Mouse (Mus musculus) embryonic facial prominence, embryonic 15.5 days (tissue): ENCODE results near the gene Ccdc50. TPM values are rescaled to one million over a fixed set of nuclear protein-coding genes. Genes with fewer than 3 reads are reported as not detected.

Experiments used
- ATAC-seq: fragments of 200-750 bp; cut with Nextera tagmentation; 2 replicates; pipeline ENCODE4 v1.8.0; 2017; ENCODE audit warnings: low read depth, moderate TSS enrichment; ENCODE audit not compliant: insufficient number of reproducible peaks, low FRiP score, low TSS enrichment
- H3K27ac ChIP-seq: fragments of 300-500 bp; sonication (generic); replicated peaks from 2 replicates; pipeline ENCODE4 v1.5.1; 2015; ENCODE audit warnings: mild to moderate bottlenecking, inconsistent platforms
- H3K27me3 ChIP-seq: fragments of 300-500 bp; sonication (generic); 2 replicates; pipeline ENCODE4 v1.6.1; 2015; ENCODE audit warnings: inconsistent platforms
- H3K36me3 ChIP-seq: fragments of 300-500 bp; sonication (generic); 2 replicates; pipeline ENCODE4 v1.6.1; 2015; ENCODE audit warnings: mild to moderate bottlenecking, inconsistent platforms
- H3K4me1 ChIP-seq: fragments of 300-500 bp; sonication (generic); 2 replicates; pipeline ENCODE4 v1.6.1; 2015; ENCODE audit warnings: inconsistent platforms
- H3K4me2 ChIP-seq: fragments of 300-500 bp; sonication (generic); replicated peaks from 2 replicates; pipeline ENCODE4 v1.6.1; 2015; ENCODE audit warnings: mild to moderate bottlenecking, inconsistent platforms
- H3K4me3 ChIP-seq: fragments of 300-500 bp; sonication (generic); replicated peaks from 2 replicates; pipeline ENCODE4 v1.5.1; 2015; ENCODE audit warnings: mild to moderate bottlenecking, inconsistent platforms
- H3K9ac ChIP-seq: fragments of 300-500 bp; sonication (generic); 2 replicates; pipeline ENCODE4 v1.6.1; 2015; ENCODE audit warnings: inconsistent platforms
- H3K9me3 ChIP-seq: fragments of 300-500 bp; sonication (generic); replicated peaks from 2 replicates; pipeline ENCODE4 v1.6.1; 2016; ENCODE audit warnings: inconsistent platforms
- WGBS: fragments of 180-500 bp; shearing (Covaris S2); methylation state at CpG from one replicate; pipeline ENCODE4 v1.1.7; 2015; 5-methylcytosine and 5-hydroxymethylcytosine counted together
- polyA plus RNA-seq: library from polyadenylated mRNA; unstranded; fragments of >200 nt; fragmentation: Nextera tagmentation; extraction: Ambion mirVana; gene quantifications from 2 replicates; pipeline ENCODE4 v1.2.1, GENCODE M21; 2015

Gene Ccdc50
- polyA plus RNA-seq, 1 experiment from 2014 or later, result 33.4 TPM

- no peak for ATAC-seq
- Histone ChIP-seq H3K4me1 (no peaks in the 10 kb centered on the region), H3K9me3 (no peaks in the 10 kb centered on the region), H3K36me3 (no peaks in the 10 kb centered on the region), H3K27ac (no peak overlapping the region), H3K4me2 (no peak overlapping the region), H3K27me3 (no peaks in the 10 kb centered on the region), H3K4me3 (no peak overlapping the region), H3K9ac (no peak overlapping the region)
- WGBS, result 88% methylated on average over 3 of the region's 3 CpGs
These were observed 10.5 kb downstream of the Ccdc50 start for GRCm38 (mm10) chr16:27399026-27399718.

GRCm38 (mm10) chr16:27399719-27400253 lies 11.1 kb downstream of the Ccdc50 start:
- Histone ChIP-seq H3K36me3 (no peaks in the 10 kb centered on the region), H3K27ac (no peak overlapping the region), H3K9ac (no peak overlapping the region), H3K4me2 (no peak overlapping the region), H3K4me3 (no peak overlapping the region), H3K27me3 (no peaks in the 10 kb centered on the region), H3K4me1 (no peaks in the 10 kb centered on the region), H3K9me3 (no peaks in the 10 kb centered on the region)
- WGBS, result 86% methylated on average over 6 of the region's 6 CpGs
- ATAC-seq, result no peak

- peaks cover 7% of the 10 kb centered on the region for H3K36me3 ChIP-seq
- no peaks in the 10 kb centered on the region for H3K27me3 ChIP-seq
- H3K9me3 ChIP-seq, result no peaks in the 10 kb centered on the region
- no peak overlapping the region for H3K4me3 ChIP-seq
- ATAC-seq, result no peak; the same call in 1 of the 2 replicates
- no peak overlapping the region for H3K27ac ChIP-seq
- WGBS, result 62% methylated on average over 2 of the region's 2 CpGs
- H3K4me1 ChIP-seq, result no peaks in the 10 kb centered on the region
- no peak overlapping the region for H3K9ac ChIP-seq
- H3K4me2 ChIP-seq, result no peak overlapping the region
These were observed 12.9 kb downstream of the Ccdc50 start for GRCm38 (mm10) chr16:27401579-27401978.

GRCm38 (mm10) chr16:27404107-27404506 lies 15.4 kb downstream of the Ccdc50 start:
- Histone ChIP-seq H3K27ac (no peak overlapping the region), H3K4me3 (no peak overlapping the region), H3K27me3 (no peaks in the 10 kb centered on the region), H3K9ac (no peak overlapping the region), H3K4me2 (no peak overlapping the region), H3K9me3 (no peaks in the 10 kb centered on the region), H3K4me1 (no peaks in the 10 kb centered on the region), H3K36me3 (peaks cover 19% of the 10 kb centered on the region)
- no peak for ATAC-seq

GRCm38 (mm10) chr16:27416937-27417584 lies 28.4 kb downstream of the Ccdc50 start:
- Histone ChIP-seq H3K36me3 (peaks cover 48% of the 10 kb centered on the region), H3K27me3 (no peaks in the 10 kb centered on the region)

GRCm38 (mm10) chr16:27417632-27418031 lies 29.0 kb downstream of the Ccdc50 start:
- no peak overlapping the region for H3K4me3 ChIP-seq
- no peaks in the 10 kb centered on the region for H3K27me3 ChIP-seq
- 82% methylated on average over 3 of the region's 3 CpGs for WGBS
- no peak overlapping the region for H3K4me2 ChIP-seq
- H3K9ac ChIP-seq, result no peak overlapping the region
- H3K36me3 ChIP-seq, result peaks cover 54% of the 10 kb centered on the region
- 0 out of 2 replicates have a peak, but pooled peaks cover 3% of the 10 kb centered on the region for H3K9me3 ChIP-seq
- H3K27ac ChIP-seq, result no peak overlapping the region
- ATAC-seq, result no peak
- no peaks in the 10 kb centered on the region for H3K4me1 ChIP-seq

More at GRCm38 (mm10) chr16:27416937-27417584, 28.4 kb downstream of the Ccdc50 start:
- Histone ChIP-seq H3K4me2 (no peak overlapping the region), H3K27ac (no peak overlapping the region), H3K4me1 (no peaks in the 10 kb centered on the region), H3K9ac (no peak overlapping the region), H3K9me3 (no peaks in the 10 kb centered on the region), H3K4me3 (no peak overlapping the region)
- no peak for ATAC-seq
- 70% methylated on average over 6 of the region's 6 CpGs for WGBS

GRCm38 (mm10) chr16:27420982-27421381 lies 32.3 kb downstream of the Ccdc50 start:
- Histone ChIP-seq H3K36me3 (peaks cover 31% of the 10 kb centered on the region), H3K27ac (no peak overlapping the region), H3K27me3 (no peaks in the 10 kb centered on the region), H3K4me1 (no peaks in the 10 kb centered on the region), H3K9ac (no peak overlapping the region), H3K4me3 (no peak overlapping the region), H3K9me3 (0 out of 2 replicates have a peak, but pooled peaks cover 5% of the 10 kb centered on the region), H3K4me2 (no peak overlapping the region)
- ATAC-seq, result no peak
- 96% methylated on average over 3 of the region's 3 CpGs for WGBS

- Histone ChIP-seq H3K4me2 (no peak overlapping the region), H3K4me1 (no peaks in the 10 kb centered on the region), H3K9ac (no peak overlapping the region), H3K9me3 (no peaks in the 10 kb centered on the region), H3K4me3 (no peak overlapping the region), H3K36me3 (peaks cover 19% of the 10 kb centered on the region), H3K27me3 (no peaks in the 10 kb centered on the region), H3K27ac (no peak overlapping the region)
- no peak for ATAC-seq
- 86% methylated on average over 3 of the region's 3 CpGs for WGBS
These were observed 46.4 kb downstream of the Ccdc50 start for GRCm38 (mm10) chr16:27435034-27435433.

GRCm38 (mm10) chr16:27443941-27444340 lies 55.3 kb downstream of the Ccdc50 start:
- no peaks in the 10 kb centered on the region for H3K9me3 ChIP-seq
- no peak overlapping the region for H3K4me2 ChIP-seq
- H3K27me3 ChIP-seq, result no peaks in the 10 kb centered on the region
- no peak overlapping the region for H3K9ac ChIP-seq
- no peak overlapping the region for H3K27ac ChIP-seq
- H3K36me3 ChIP-seq, result peaks cover 21% of the 10 kb centered on the region
- no peak overlapping the region for H3K4me3 ChIP-seq
- WGBS, result 86% methylated on average over 3 of the region's 3 CpGs
- ATAC-seq, result no peak
- H3K4me1 ChIP-seq, result no peaks in the 10 kb centered on the region

- Histone ChIP-seq H3K36me3 (peaks cover 8% of the 10 kb centered on the region; the same call in 1 of the 2 replicates), H3K4me3 (no peak overlapping the region), H3K4me2 (no peak overlapping the region), H3K9me3 (no peaks in the 10 kb centered on the region), H3K9ac (no peak overlapping the region), H3K4me1 (no peaks in the 10 kb centered on the region), H3K27me3 (no peaks in the 10 kb centered on the region), H3K27ac (no peak overlapping the region)
- 93% methylated on average over 5 of the region's 5 CpGs for WGBS
- ATAC-seq, result no peak
These were observed 60.7 kb downstream of the Ccdc50 start for GRCm38 (mm10) chr16:27449360-27449759.

- ATAC-seq, result no peak
- H3K27ac ChIP-seq, result no peak overlapping the region
- no peaks in the 10 kb centered on the region for H3K9me3 ChIP-seq
- no peaks in the 10 kb centered on the region for H3K27me3 ChIP-seq
- peaks cover 8% of the 10 kb centered on the region; the same call in 1 of the 2 replicates for H3K36me3 ChIP-seq
- no peak overlapping the region for H3K4me3 ChIP-seq
- no peak overlapping the region for H3K4me2 ChIP-seq
- no peak overlapping the region for H3K9ac ChIP-seq
- 94% methylated on average over 2 of the region's 2 CpGs for WGBS
- no peaks in the 10 kb centered on the region for H3K4me1 ChIP-seq
These were observed 62.0 kb downstream of the Ccdc50 start for GRCm38 (mm10) chr16:27450655-27451054.
